Mouse (Mus musculus) heart, embryonic 12.5 days (tissue): ENCODE results near the gene Dad1. TPM values are rescaled to one million over a fixed set of nuclear protein-coding genes. Genes with fewer than 3 reads are reported as not detected.

Experiments
- ATAC-seq: fragments of 200-750 bp; cut with Nextera tagmentation; 2 replicates; pipeline ENCODE4 v1.8.0; 2017; ENCODE audit warnings: moderate TSS enrichment, moderate library complexity; ENCODE audit not compliant: insufficient number of reproducible peaks, low FRiP score
- H3K27ac ChIP-seq: fragments of 300-500 bp; sonication (generic); 2 replicates; pipeline ENCODE4 v1.5.1; 2016; ENCODE audit warnings: mild to moderate bottlenecking, moderate library complexity; ENCODE audit not compliant: poor library complexity, severe bottlenecking
- H3K27me3 ChIP-seq: fragments of 300-500 bp; sonication (generic); replicated peaks from 2 replicates; pipeline ENCODE4 v1.6.1; 2016; ENCODE audit warnings: mild to moderate bottlenecking, moderate library complexity
- H3K36me3 ChIP-seq: fragments of 300-500 bp; sonication (generic); 2 replicates; pipeline ENCODE4 v1.6.1; 2016; ENCODE audit warnings: mild to moderate bottlenecking, moderate library complexity
- H3K4me1 ChIP-seq: fragments of 300-500 bp; sonication (generic); replicated peaks from 2 replicates; pipeline ENCODE4 v1.6.1; 2016; ENCODE audit warnings: mild to moderate bottlenecking
- H3K4me2 ChIP-seq: fragments of 300-500 bp; sonication (generic); 2 replicates; pipeline ENCODE4 v1.6.1; 2016; ENCODE audit warnings: mild to moderate bottlenecking, moderate library complexity
- H3K4me3 ChIP-seq: fragments of 300-500 bp; sonication (generic); 2 replicates; pipeline ENCODE4 v1.5.1; 2016; ENCODE audit warnings: mild to moderate bottlenecking
- H3K9ac ChIP-seq: fragments of 300-500 bp; sonication (generic); 2 replicates; pipeline ENCODE4 v1.6.1; 2016; ENCODE audit warnings: mild to moderate bottlenecking, moderate library complexity
- H3K9me3 ChIP-seq: fragments of 300-500 bp; sonication (generic); replicated peaks from 2 replicates; pipeline ENCODE4 v1.6.1; 2016; ENCODE audit warnings: mild to moderate bottlenecking, moderate library complexity
- WGBS: fragments of 180-500 bp; shearing (Covaris S2); methylation state at CpG from one replicate; pipeline ENCODE4 v1.1.7; 2016; 5-methylcytosine and 5-hydroxymethylcytosine counted together
- polyA plus RNA-seq: library from polyadenylated mRNA; unstranded; fragments of >200 nt; fragmentation: Nextera tagmentation; extraction: Ambion mirVana; gene quantifications from 2 replicates; pipeline ENCODE4 v1.2.1, GENCODE M21; 2016

The Dad1 gene
- polyA plus RNA-seq, 1 experiment from 2014 or later: 374 TPM

GRCm38 (mm10) chr14:54214901-54215300, 39.0 kb downstream of the Dad1 start:
- Histone ChIP-seq H3K4me1 (peaks cover 15% of the 10 kb centered on the region), H3K4me2 (no peak overlapping the region), H3K4me3 (no peak overlapping the region), H3K9me3 (no peaks in the 10 kb centered on the region), H3K9ac (no peak overlapping the region), H3K36me3 (no peaks in the 10 kb centered on the region), H3K27me3 (no peaks in the 10 kb centered on the region), H3K27ac (peak overlapping the region; percentile 10; the same call in 1 of the 2 replicates)
- 56% methylated on average over 10 of the region's 10 CpGs for WGBS
- no peak for ATAC-seq

DNA sequence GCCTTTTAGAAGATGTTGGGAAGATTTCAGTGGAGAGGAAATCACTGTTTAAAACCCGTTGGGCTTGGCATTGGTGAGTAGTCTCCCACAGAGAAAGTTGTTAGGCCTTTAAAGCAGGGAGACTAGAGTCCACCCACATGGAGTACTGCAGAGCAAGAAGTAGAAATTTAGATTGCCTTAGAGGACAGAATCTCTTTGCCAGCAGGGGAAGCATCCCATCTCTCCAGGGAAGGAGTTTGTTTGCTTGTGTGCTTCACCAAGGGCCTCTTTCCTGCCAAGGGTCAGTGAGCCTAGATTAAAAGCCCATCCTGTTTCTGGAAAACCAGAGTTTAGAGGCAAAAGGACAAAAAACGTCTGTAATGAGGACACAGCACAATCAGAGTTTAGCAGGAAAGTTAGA, 39.4 kb downstream of the Dad1 start:
- Histone ChIP-seq H3K9me3 (no peaks in the 10 kb centered on the region), H3K9ac (no peak overlapping the region), H3K4me2 (no peak overlapping the region), H3K36me3 (no peaks in the 10 kb centered on the region), H3K4me1 (peaks cover 15% of the 10 kb centered on the region), H3K27me3 (no peaks in the 10 kb centered on the region), H3K27ac (no peak overlapping the region), H3K4me3 (no peak overlapping the region)
- ATAC-seq: no peak
- 16% methylated on average over 2 of the region's 2 CpGs for WGBS

- Histone ChIP-seq H3K27me3 (no peaks in the 10 kb centered on the region), H3K36me3 (no peaks in the 10 kb centered on the region), H3K4me2 (no peak overlapping the region), H3K4me1 (peaks cover 17% of the 10 kb centered on the region), H3K4me3 (no peak overlapping the region), H3K9ac (no peak overlapping the region), H3K9me3 (no peaks in the 10 kb centered on the region), H3K27ac (no peak overlapping the region)
- ATAC-seq: no peak
- 92% methylated on average over 2 of the region's 2 CpGs for WGBS
These were observed 40.2 kb downstream of the Dad1 start for GRCm38 (mm10) chr14:54213734-54214133.

DNA sequence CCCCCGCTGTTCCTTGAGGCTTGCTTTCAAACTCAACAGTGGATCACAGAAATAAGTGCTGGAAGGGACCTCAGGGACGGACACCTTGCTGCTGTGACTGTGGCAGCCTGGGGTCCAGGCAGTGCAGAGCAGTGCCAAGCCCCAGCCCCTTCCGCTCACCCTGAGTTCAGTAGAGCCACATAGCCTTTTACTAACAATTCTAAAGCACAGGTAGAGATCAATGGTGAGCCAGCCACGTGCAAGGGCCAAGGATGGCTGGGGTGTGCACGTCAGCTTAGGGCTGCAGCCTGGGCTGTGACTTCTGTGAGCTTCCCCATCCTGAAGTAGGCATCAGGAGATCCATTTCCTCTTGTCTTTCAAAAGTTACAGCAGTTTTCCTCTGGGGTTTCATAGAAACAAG, 42.1 kb downstream of the Dad1 start:
- Histone ChIP-seq H3K27me3 (no peaks in the 10 kb centered on the region), H3K4me1 (peaks cover 34% of the 10 kb centered on the region), H3K9me3 (no peaks in the 10 kb centered on the region), H3K4me2 (no peak overlapping the region), H3K4me3 (no peak overlapping the region), H3K9ac (no peak overlapping the region), H3K27ac (no peak overlapping the region), H3K36me3 (no peaks in the 10 kb centered on the region)
- ATAC-seq: no peak
- WGBS: 79% methylated on average over 5 of the region's 5 CpGs

- peaks cover 39% of the 10 kb centered on the region for H3K4me1 ChIP-seq
- H3K9ac ChIP-seq: no peak overlapping the region
- H3K27me3 ChIP-seq: no peaks in the 10 kb centered on the region
- 84% methylated on average over 8 of the region's 8 CpGs for WGBS
- no peak overlapping the region for H3K4me2 ChIP-seq
- no peak overlapping the region for H3K27ac ChIP-seq
- no peaks in the 10 kb centered on the region for H3K36me3 ChIP-seq
- H3K9me3 ChIP-seq: no peaks in the 10 kb centered on the region
- no peak for ATAC-seq
- no peak overlapping the region for H3K4me3 ChIP-seq
These were observed 42.7 kb downstream of the Dad1 start for GRCm38 (mm10) chr14:54211199-54211598.

- Histone ChIP-seq H3K9me3 (no peaks in the 10 kb centered on the region), H3K9ac (no peak overlapping the region), H3K4me3 (no peak overlapping the region), H3K4me1 (peaks cover 35% of the 10 kb centered on the region), H3K36me3 (no peaks in the 10 kb centered on the region), H3K4me2 (no peak overlapping the region), H3K27me3 (no peaks in the 10 kb centered on the region), H3K27ac (no peak overlapping the region)
- ATAC-seq: no peak
- 78% methylated on average over 2 of the region's 2 CpGs for WGBS
These were observed 43.5 kb downstream of the Dad1 start for GRCm38 (mm10) chr14:54210401-54210800.

- WGBS: 79% methylated on average over 5 of the region's 5 CpGs
- no peaks in the 10 kb centered on the region for H3K27me3 ChIP-seq
- no peak overlapping the region for H3K27ac ChIP-seq
- H3K9ac ChIP-seq: no peak overlapping the region
- ATAC-seq: no peak
- H3K36me3 ChIP-seq: no peaks in the 10 kb centered on the region
- H3K4me1 ChIP-seq: peaks cover 30% of the 10 kb centered on the region
- no peak overlapping the region for H3K4me3 ChIP-seq
- no peaks in the 10 kb centered on the region for H3K9me3 ChIP-seq
- H3K4me2 ChIP-seq: no peak overlapping the region
These were observed 44.0 kb downstream of the Dad1 start for GRCm38 (mm10) chr14:54209932-54210331.

- Histone ChIP-seq H3K27me3 (no peaks in the 10 kb centered on the region), H3K4me1 (peaks cover 31% of the 10 kb centered on the region), H3K9ac (no peak overlapping the region), H3K4me2 (no peak overlapping the region), H3K4me3 (no peak overlapping the region), H3K36me3 (no peaks in the 10 kb centered on the region), H3K9me3 (no peaks in the 10 kb centered on the region), H3K27ac (no peak overlapping the region)
- 54% methylated on average over 6 of the region's 6 CpGs for WGBS
- ATAC-seq: no peak
These were observed 45.2 kb downstream of the Dad1 start for GRCm38 (mm10) chr14:54208741-54209140.

- H3K27ac ChIP-seq: 0 out of 2 replicates have a peak overlapping the region, but pooled peaks have one; percentile 14
- WGBS: 49% methylated on average over 5 of the region's 5 CpGs
These were observed 46.0 kb downstream of the Dad1 start for GRCm38 (mm10) chr14:54207924-54208323.

GRCm38 (mm10) chr14:54206750-54207550, 47.0 kb downstream of the Dad1 start:
- no peaks in the 10 kb centered on the region for H3K36me3 ChIP-seq
- ATAC-seq: no peak
- no peak overlapping the region for H3K9ac ChIP-seq
- no peaks in the 10 kb centered on the region for H3K9me3 ChIP-seq
- H3K27ac ChIP-seq: 0 out of 2 replicates have a peak overlapping the region, but pooled peaks have one; percentile 18
- H3K4me2 ChIP-seq: no peak overlapping the region
- 48% methylated on average over 15 of the region's 15 CpGs for WGBS
- no peak overlapping the region for H3K4me3 ChIP-seq
- H3K4me1 ChIP-seq: peaks cover 36% of the 10 kb centered on the region
- H3K27me3 ChIP-seq: no peaks in the 10 kb centered on the region

More at GRCm38 (mm10) chr14:54207924-54208323, 46.0 kb downstream of the Dad1 start:
- Histone ChIP-seq H3K4me3 (no peak overlapping the region), H3K4me2 (no peak overlapping the region), H3K9ac (no peak overlapping the region), H3K27me3 (no peaks in the 10 kb centered on the region), H3K9me3 (no peaks in the 10 kb centered on the region), H3K4me1 (peaks cover 36% of the 10 kb centered on the region), H3K36me3 (no peaks in the 10 kb centered on the region)
- no peak for ATAC-seq

GRCm38 (mm10) chr14:54206309-54206708, 47.6 kb downstream of the Dad1 start:
- Histone ChIP-seq H3K9me3 (no peaks in the 10 kb centered on the region), H3K36me3 (no peaks in the 10 kb centered on the region), H3K4me2 (no peak overlapping the region), H3K4me1 (peaks cover 36% of the 10 kb centered on the region), H3K27ac (no peak overlapping the region), H3K27me3 (no peaks in the 10 kb centered on the region), H3K9ac (no peak overlapping the region), H3K4me3 (no peak overlapping the region)
- 76% methylated on average over 5 of the region's 5 CpGs for WGBS
- ATAC-seq: no peak

GRCm38 (mm10) chr14:54205904-54206303, 48.0 kb downstream of the Dad1 start:
- no peak overlapping the region for H3K9ac ChIP-seq
- no peaks in the 10 kb centered on the region for H3K9me3 ChIP-seq
- no peak overlapping the region for H3K27ac ChIP-seq
- H3K4me2 ChIP-seq: no peak overlapping the region
- WGBS: 43% methylated on average over 6 of the region's 6 CpGs
- no peak overlapping the region for H3K4me3 ChIP-seq
- H3K27me3 ChIP-seq: no peaks in the 10 kb centered on the region
- peaks cover 36% of the 10 kb centered on the region for H3K4me1 ChIP-seq
- H3K36me3 ChIP-seq: no peaks in the 10 kb centered on the region
- ATAC-seq: no peak
